Mouse (Mus musculus) liver, embryonic 16.5 days (tissue): ENCODE measurements at regions not wholly inside any gene's neighbourhood (a gene's known extent, or its start where the extent isn't known, plus 50 kb on each side); places are given as distances from the start of the nearest gene placed in this dataset.

Experiments used
- ATAC-seq: fragments of 200-750 bp; cut with Nextera tagmentation; 2 replicates; pipeline ENCODE4 v1.8.0; 2017; ENCODE audit warnings: low read depth, mild to moderate bottlenecking, moderate number of reproducible peaks, moderate library complexity
- H3K27ac ChIP-seq: fragments of 300-500 bp; sonication (generic); 2 replicates; pipeline ENCODE4 v1.5.1; 2014; ENCODE audit warnings: mild to moderate bottlenecking, low read length
- H3K27me3 ChIP-seq: fragments of 300-500 bp; sonication (generic); 2 replicates; pipeline ENCODE4 v1.6.1; 2014; ENCODE audit warnings: low read depth, low read length, mixed read lengths; ENCODE audit not compliant: control insufficient read depth, insufficient read depth
- H3K36me3 ChIP-seq: fragments of 300-500 bp; sonication (generic); 2 replicates; pipeline ENCODE4 v1.6.1; 2014; ENCODE audit warnings: mild to moderate bottlenecking; ENCODE audit not compliant: control insufficient read depth, insufficient read depth
- H3K4me1 ChIP-seq: fragments of 300-500 bp; sonication (generic); 2 replicates; pipeline ENCODE4 v1.6.1; 2014; ENCODE audit warnings: low read depth, low read length, mixed read lengths; ENCODE audit not compliant: control insufficient read depth
- H3K4me2 ChIP-seq: fragments of 300-500 bp; sonication (generic); 2 replicates; pipeline ENCODE4 v1.6.1; 2014; ENCODE audit warnings: low read depth, low read length, mixed read lengths
- H3K4me3 ChIP-seq: fragments of 300-500 bp; sonication (generic); 2 replicates; pipeline ENCODE4 v1.5.1; 2014; ENCODE audit warnings: low read depth, mild to moderate bottlenecking, low read length
- H3K9ac ChIP-seq: fragments of 300-500 bp; sonication (generic); 2 replicates; pipeline ENCODE4 v1.6.1; 2014; ENCODE audit warnings: low read depth, low read length
- H3K9me3 ChIP-seq: fragments of 300-500 bp; sonication (generic); replicated peaks from 2 replicates; pipeline ENCODE4 v1.6.1; 2016; ENCODE audit warnings: low read length; ENCODE audit not compliant: control insufficient read depth
- WGBS: fragments of 180-500 bp; shearing (Covaris S2); extraction: QIAGEN DNeasy Blood & Tissue Kit; methylation state at CpG from one replicate; pipeline ENCODE4 v1.1.7; 2014; ENCODE audit not compliant: insufficient replicate concordance; 5-methylcytosine and 5-hydroxymethylcytosine counted together

- no peaks in the 10 kb centered on the region for H3K9me3 ChIP-seq
- no peak overlapping the region for H3K27ac ChIP-seq
- no peak for ATAC-seq
- WGBS: 65% methylated on average over 2 of the region's 2 CpGs
- H3K4me2 ChIP-seq: no peak overlapping the region
- no peak overlapping the region for H3K9ac ChIP-seq
- H3K27me3 ChIP-seq: no peaks in the 10 kb centered on the region
- no peaks in the 10 kb centered on the region for H3K36me3 ChIP-seq
- H3K4me1 ChIP-seq: no peaks in the 10 kb centered on the region
- no peak overlapping the region for H3K4me3 ChIP-seq
Observed at GRCm38 (mm10) chr15:56047832-56048231, 1429.6 kb downstream of the Slc22a22 start.

GRCm38 (mm10) chr15:56046679-56047532, 1430.5 kb downstream of the Slc22a22 start:
- H3K4me3 ChIP-seq: peak overlapping the region; percentile 25
- H3K9ac ChIP-seq: no peak overlapping the region
- H3K4me2 ChIP-seq: peak overlapping the region; percentile 33
- no peaks in the 10 kb centered on the region for H3K4me1 ChIP-seq
- H3K27ac ChIP-seq: no peak overlapping the region
- no peaks in the 10 kb centered on the region for H3K27me3 ChIP-seq
- peak; percentile 60; the same call in 1 of the 2 replicates for ATAC-seq
- no peaks in the 10 kb centered on the region for H3K36me3 ChIP-seq
- 21% methylated on average over 16 of the region's 16 CpGs for WGBS
- no peaks in the 10 kb centered on the region for H3K9me3 ChIP-seq

GRCm38 (mm10) chr15:56045510-56046245, 1431.7 kb downstream of the Slc22a22 start:
- no peak for ATAC-seq
- H3K9ac ChIP-seq: no peak overlapping the region
- H3K4me2 ChIP-seq: no peak overlapping the region
- no peaks in the 10 kb centered on the region for H3K36me3 ChIP-seq
- 50% methylated on average over 10 of the region's 10 CpGs for WGBS
- no peaks in the 10 kb centered on the region for H3K27me3 ChIP-seq
- H3K27ac ChIP-seq: no peak overlapping the region
- H3K9me3 ChIP-seq: no peaks in the 10 kb centered on the region
- no peak overlapping the region for H3K4me3 ChIP-seq
- H3K4me1 ChIP-seq: no peaks in the 10 kb centered on the region

GRCm38 (mm10) chr15:56043282-56043681, 1434.1 kb downstream of the Slc22a22 start:
- 50% methylated on average over 4 of the region's 4 CpGs for WGBS
- Histone ChIP-seq H3K27me3 (no peaks in the 10 kb centered on the region), H3K36me3 (no peaks in the 10 kb centered on the region), H3K9ac (no peak overlapping the region), H3K27ac (no peak overlapping the region), H3K9me3 (no peaks in the 10 kb centered on the region), H3K4me3 (no peak overlapping the region), H3K4me1 (no peaks in the 10 kb centered on the region), H3K4me2 (no peak overlapping the region)
- no peak for ATAC-seq

GRCm38 (mm10) chr15:56042449-56042848, 1435.0 kb downstream of the Slc22a22 start:
- Histone ChIP-seq H3K9me3 (no peaks in the 10 kb centered on the region), H3K27me3 (no peaks in the 10 kb centered on the region), H3K27ac (no peak overlapping the region), H3K36me3 (no peaks in the 10 kb centered on the region), H3K4me2 (no peak overlapping the region), H3K4me1 (no peaks in the 10 kb centered on the region), H3K9ac (no peak overlapping the region), H3K4me3 (no peak overlapping the region)
- no peak for ATAC-seq

- Histone ChIP-seq H3K9me3 (no peaks in the 10 kb centered on the region), H3K27ac (no peak overlapping the region), H3K36me3 (no peaks in the 10 kb centered on the region), H3K9ac (no peak overlapping the region), H3K27me3 (no peaks in the 10 kb centered on the region), H3K4me1 (no peaks in the 10 kb centered on the region), H3K4me2 (no peak overlapping the region), H3K4me3 (no peak overlapping the region)
- no peak for ATAC-seq
- WGBS: 39% methylated on average over 2 of the region's 2 CpGs
Observed at GRCm38 (mm10) chr15:56030007-56030406, 1447.4 kb downstream of the Slc22a22 start.

- no peak overlapping the region for H3K4me2 ChIP-seq
- no peaks in the 10 kb centered on the region for H3K27me3 ChIP-seq
- H3K27ac ChIP-seq: no peak overlapping the region
- H3K4me1 ChIP-seq: no peaks in the 10 kb centered on the region
- no peak for ATAC-seq
- H3K9me3 ChIP-seq: no peaks in the 10 kb centered on the region
- 37% methylated on average over 5 of the region's 5 CpGs for WGBS
- H3K9ac ChIP-seq: no peak overlapping the region
- H3K4me3 ChIP-seq: no peak overlapping the region
- no peaks in the 10 kb centered on the region for H3K36me3 ChIP-seq
Observed at GRCm38 (mm10) chr15:56027197-56027818, 1450.1 kb downstream of the Slc22a22 start.

- no peak for ATAC-seq
- no peak overlapping the region for H3K4me3 ChIP-seq
- no peaks in the 10 kb centered on the region for H3K9me3 ChIP-seq
- H3K4me1 ChIP-seq: no peaks in the 10 kb centered on the region
- no peak overlapping the region for H3K4me2 ChIP-seq
- H3K27ac ChIP-seq: no peak overlapping the region
- WGBS: 50% methylated on average over 1 of the region's 1 CpGs
- H3K27me3 ChIP-seq: no peaks in the 10 kb centered on the region
- no peaks in the 10 kb centered on the region for H3K36me3 ChIP-seq
- no peak overlapping the region for H3K9ac ChIP-seq
Observed at GRCm38 (mm10) chr15:56024705-56025104, 1452.7 kb downstream of the Slc22a22 start.
